Mouse (Mus musculus) cerebellum, adult (tissue): ENCODE measurements around the gene Uap1l1.
A peak's percentile ranks its signal among the peaks of the same experiment; 100 is the strongest.

Experiments used
- ATAC-seq: cut with Nextera tagmentation; 2 replicates; pipeline ENCODE4 v1.9.2; 2017; ENCODE audit warnings: mild to moderate bottlenecking, moderate library complexity, mixed read lengths; ENCODE audit not compliant: insufficient number of reproducible peaks, low FRiP score, low TSS enrichment

Gene Uap1l1

DNA sequence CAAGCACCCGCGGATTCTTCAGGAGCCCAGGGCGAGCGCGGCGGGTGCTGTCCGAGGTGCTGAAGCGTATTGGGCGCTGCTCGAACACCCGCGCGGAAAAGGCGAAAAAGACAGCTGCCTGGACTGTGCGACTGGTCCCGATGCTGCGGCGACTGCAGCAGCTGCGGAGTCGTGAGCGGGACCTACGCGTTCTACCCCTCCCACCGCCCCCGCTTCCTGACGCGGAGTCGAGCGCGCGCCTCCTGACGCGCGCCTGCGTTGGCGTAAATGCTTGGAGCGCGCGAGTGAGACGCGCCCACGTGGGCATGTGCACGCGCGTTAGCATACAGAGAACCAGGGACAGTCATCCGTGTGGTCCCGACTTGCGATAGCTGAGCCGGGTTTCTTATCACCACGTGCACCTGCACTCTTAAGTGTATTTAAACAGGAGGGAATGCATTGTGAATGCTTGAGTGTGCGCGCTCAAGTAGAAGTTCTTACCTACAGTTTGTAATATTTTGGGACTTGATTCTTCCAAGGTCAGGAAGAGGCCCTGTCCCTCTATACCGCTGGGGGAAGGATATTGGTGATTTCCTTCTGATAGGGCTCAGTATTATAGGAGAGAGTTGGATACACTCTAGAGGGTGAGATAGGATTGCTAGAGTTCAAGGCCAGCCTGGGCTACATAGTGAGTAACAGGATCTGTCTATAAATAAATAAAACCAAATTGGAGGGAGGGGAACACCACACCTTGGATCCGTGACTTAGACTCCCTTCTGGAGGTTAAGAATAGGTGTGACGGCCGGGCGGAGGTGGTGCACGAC is 46.3 kb downstream of the Uap1l1 start, which contains the start of gene Grin1:
Gene Grin1 (minus strand): TSS at position 217 of the 803 bp plus-strand sequence.
- ATAC-seq: peak; percentile 65; the same call in 1 of the 2 replicates

DNA sequence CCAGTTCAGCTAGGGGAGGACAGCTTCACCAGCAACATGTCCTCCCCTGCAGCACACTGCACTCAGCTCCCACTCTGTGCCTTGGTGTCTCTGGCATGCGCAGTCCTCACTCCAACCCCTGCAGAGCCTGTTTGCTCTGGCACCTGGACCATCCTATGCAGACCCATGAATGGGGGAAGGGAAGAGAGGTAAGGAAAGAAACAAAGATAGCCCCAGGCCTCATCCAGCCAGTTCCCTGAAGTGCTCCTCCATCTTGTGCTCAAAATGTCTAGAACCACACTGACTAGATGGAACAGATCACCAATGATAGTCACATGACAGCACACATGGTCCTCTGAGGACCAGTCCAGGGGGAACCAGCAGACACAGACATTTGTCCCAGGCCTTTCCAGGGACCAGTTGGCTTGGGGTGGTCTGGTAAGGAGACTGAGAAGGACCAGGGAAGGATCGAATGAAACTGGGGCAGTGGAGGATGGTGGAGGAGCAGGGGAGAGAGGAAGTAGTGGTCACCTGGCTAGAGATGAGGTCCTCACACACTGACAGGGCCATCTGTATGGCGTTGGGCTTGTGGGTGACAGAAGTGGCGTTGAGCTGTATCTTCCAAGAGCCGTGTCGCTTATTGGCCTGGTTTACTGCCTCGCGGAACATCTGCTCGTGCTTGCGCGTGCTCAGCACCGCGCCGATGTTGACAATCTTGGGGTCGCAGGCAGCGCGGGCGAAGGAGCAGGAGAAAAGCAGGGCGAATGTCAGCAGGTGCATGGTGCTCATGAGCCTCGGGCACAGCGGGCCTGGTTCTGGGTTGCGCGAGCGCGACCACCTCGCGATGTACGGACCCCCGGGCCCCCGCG is 47.1 kb downstream of the Uap1l1 start:
- ATAC-seq: peak; percentile 59

DNA sequence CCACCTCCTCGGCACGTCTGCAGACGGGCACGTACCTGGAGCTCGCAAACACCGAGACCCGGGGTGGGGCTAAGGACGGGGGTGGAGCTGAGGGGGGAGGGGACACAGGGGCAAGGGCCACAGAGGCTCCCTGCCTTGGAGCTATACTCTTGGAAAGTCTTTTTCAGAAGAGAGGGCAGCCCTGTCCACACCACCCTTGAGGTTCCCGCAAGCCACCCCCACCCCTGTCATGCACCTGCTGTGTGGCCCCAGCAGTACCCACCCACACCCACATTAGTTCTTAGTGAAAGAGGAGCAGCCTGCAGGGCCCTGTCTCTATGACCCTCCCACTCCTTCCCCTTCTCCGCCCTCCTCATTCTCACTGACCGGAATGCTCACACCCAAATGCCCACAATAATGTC is 54.0 kb downstream of the Uap1l1 start:
- ATAC-seq: no peak

DNA sequence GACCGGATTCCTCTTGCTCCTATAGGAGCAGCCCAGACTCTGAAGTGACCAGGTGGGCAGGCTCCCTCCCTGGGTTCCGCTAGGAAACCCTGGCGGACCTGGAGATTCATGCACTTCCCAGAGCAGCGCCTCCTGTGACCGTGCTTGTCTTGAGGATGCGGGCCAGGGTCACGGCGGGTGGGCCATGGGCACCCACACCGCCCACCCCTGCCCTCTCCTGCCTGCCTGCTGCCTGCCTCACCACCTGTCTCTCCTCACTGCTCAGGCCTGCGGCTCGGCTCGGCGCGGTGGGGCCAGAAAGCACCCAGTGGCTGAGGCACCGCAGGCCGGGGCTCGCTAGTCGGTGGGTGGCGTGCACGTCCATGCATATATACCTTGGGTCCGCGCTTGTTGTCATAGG is 54.5 kb downstream of the Uap1l1 start:
- ATAC-seq: no peak

DNA sequence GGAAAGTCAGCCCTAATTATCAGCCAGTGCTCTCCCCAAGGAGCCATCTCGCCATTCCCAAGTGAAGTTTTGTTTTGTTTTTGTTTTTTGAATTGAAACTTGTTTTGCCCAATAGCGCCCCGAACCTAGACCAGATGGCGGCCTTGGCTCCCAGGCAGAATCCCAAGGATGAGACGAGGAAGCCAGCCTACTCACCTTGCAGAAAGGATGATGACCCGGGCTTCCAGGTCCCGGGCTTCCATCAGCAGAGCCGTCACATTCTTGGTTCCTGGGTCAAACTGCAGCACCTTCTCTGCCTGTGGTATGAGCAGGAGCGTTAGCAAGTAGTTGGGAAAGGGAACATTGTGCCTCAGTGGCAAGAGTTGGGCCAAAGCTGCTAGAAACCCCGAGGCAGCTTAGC is 55.3 kb downstream of the Uap1l1 start:
- ATAC-seq: no peak
